Mouse (Mus musculus): ENCODE results near the gene Neu2. TPM values are rescaled to one million over a fixed set of nuclear protein-coding genes. Genes with fewer than 3 reads are reported as not detected.

Gene Neu2
- polyA plus RNA-seq, 2 experiments from 2014 or later, result not detected

Other genes starting within 250 kb of the Neu2 start
- under 1 TPM in 1 of 2 experiments, not detected in 1; 0.35 TPM for gene Efhd1, start 245.5 kb upstream of the Neu2 start, polyA plus RNA-seq (2017; shearing (Covaris generic))
- 10 to 100 TPM; 62.2 to 62.8 TPM for gene Gigyf2, start 182.9 kb upstream of the Neu2 start, polyA plus RNA-seq (2017; shearing (Covaris generic))
- 1 to 10 TPM in 1 of 2 experiments, under 1 TPM in 1; 0.65 to 1.0 TPM for gene Kcnj13, start 115.2 kb upstream of the Neu2 start, polyA plus RNA-seq (2017; shearing (Covaris generic))
- gene Snorc, start 39.6 kb upstream of the Neu2 start, polyA plus RNA-seq (2017; shearing (Covaris generic)), result not detected
- not detected for gene Ngef, start 64.0 kb downstream of the Neu2 start, polyA plus RNA-seq (2017; shearing (Covaris generic))
- gene Inpp5d, start 110.4 kb downstream of the Neu2 start, polyA plus RNA-seq (2017; shearing (Covaris generic)), result 100 to 1,000 TPM; 145 to 167 TPM
- gene Atg16l1, start 246.0 kb downstream of the Neu2 start, polyA plus RNA-seq (2017; shearing (Covaris generic)), result 10 to 100 TPM; 20.4 to 21.8 TPM

All from CD4-positive, CD25-positive, alpha-beta regulatory T cell, adult 4 months (primary cell).